Mouse (Mus musculus): ENCODE data around the gene Mfsd4b5. TPM values are rescaled to one million over a fixed set of nuclear protein-coding genes. Genes with fewer than 3 reads are reported as not detected.
"Not testable (repeated sequence)": the region's sequence is repeated elsewhere in the genome, so short reads cannot be mapped to it uniquely, and the experiment has no call there.

Mfsd4b5 gene
- total RNA-seq (2015; ENCODE audit: low replicate concordance) (not detected in 2 replicates), total RNA-seq (2017; ENCODE audit: low replicate concordance) (0.28 and 0.34 TPM in 2 replicates)

DNA sequence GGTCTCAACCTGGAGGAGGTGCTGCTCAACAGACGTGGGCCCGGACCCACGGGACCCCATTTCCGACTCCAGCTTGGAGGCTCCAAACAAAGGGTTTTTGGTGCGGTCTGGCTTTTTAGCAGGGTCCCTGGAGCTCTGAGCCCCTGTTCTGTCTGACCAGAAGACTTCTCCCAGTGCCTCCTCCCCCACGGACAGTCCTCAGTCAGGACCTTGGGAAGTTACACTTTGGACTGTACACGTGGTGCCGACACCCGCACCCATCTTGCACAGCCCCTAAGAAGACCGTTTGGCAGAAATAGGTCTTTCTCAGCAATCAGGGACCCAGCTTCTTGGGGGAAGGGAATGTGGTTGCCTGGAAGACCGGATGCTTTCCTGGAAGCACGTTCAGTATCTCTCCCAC is at the start of gene Mfsd4b5:
Mfsd4b5 (minus strand) TSS at position 181 of the 400 bp plus-strand sequence.
- no peak for ATAC-seq (replicated peaks; ENCODE audit: low FRiP score, poor library complexity, severe bottlenecking)

DNA sequence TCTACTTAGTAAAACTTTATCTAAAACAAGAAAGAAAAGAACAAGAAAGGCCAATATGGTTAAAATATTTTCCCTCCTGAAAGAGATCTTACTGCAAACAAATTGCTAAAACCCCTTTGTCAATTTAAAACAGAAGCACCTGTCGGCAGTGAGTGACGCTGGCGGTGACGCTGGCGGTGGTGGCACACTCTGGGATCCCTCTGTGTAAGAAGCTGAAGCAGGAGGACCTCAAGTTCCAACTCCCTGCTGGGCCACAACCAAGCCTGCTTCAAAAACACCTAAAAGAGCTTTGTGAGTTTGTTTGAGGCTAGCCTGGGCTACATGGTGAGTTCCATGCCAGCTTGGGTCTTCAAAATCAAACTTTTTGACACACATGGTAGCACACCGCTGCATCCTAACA is 48.5 kb upstream of the Mfsd4b5 start:
- no peak for ATAC-seq (replicated peaks; ENCODE audit: low FRiP score, poor library complexity, severe bottlenecking)

DNA sequence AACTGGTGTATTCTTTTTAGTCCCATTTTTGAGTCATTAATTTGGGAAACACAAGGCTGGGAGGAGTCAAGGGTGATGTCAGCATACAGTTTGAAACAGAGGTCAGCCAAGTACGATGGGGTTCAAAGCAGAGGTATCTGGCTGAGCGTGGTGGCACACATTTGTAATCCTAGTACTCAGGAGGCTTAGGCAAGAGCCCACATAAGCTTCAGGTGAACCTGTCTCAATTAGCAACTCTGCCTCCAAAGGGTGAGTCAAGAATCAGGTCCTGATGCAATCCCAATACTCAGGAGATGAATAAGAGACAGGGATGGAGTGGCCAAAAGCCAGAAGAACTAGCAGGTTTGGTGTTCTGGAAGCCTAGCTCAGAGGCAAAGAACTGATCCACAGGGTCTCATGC is 46.5 kb upstream of the Mfsd4b5 start:
- ATAC-seq (replicated peaks; ENCODE audit: low FRiP score, poor library complexity, severe bottlenecking): 0 out of 2 replicates have a peak, but pooled peaks have one; percentile 12

DNA sequence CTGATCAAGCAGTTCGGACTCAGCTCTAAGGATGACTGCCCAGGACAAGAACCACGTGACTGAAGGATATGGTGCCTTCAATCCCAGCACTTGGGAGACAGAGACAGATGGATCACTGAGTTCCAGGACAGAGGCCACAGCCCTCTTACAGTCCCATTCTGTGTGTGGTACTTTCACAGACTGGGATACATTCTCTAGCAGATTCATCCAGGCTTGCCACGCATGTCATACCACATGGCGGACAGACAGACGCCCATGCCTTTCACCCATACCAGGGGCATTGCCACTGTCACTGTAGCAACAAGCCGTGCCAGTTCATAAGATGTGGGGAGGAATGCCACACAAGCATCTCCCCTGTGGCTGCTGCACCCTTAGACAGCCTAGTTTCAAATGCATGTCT is 44.3 kb upstream of the Mfsd4b5 start:
- no peak for ATAC-seq (replicated peaks; ENCODE audit: low FRiP score, poor library complexity, severe bottlenecking)

DNA sequence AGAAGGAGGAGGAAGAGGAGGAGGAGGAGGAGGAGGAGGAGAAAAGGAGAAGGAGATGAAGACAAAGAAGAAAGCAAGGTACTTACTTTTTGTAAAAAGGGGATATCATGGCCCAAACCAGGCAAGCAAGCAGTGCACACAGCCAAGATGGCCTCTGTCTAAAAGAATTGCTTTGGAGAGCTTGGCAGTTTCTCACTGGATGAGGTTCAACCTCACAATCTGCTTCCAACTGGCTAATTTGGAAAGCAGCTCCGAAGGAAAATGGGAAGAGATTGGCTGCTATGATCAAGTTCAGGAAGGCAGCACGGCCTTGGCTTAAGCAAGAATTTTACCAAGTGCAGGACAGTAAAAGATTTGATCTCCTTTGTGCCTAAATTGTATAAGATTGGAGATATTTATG is 43.2 kb upstream of the Mfsd4b5 start:
- ATAC-seq (replicated peaks; ENCODE audit: low FRiP score, poor library complexity, severe bottlenecking): no peak

DNA sequence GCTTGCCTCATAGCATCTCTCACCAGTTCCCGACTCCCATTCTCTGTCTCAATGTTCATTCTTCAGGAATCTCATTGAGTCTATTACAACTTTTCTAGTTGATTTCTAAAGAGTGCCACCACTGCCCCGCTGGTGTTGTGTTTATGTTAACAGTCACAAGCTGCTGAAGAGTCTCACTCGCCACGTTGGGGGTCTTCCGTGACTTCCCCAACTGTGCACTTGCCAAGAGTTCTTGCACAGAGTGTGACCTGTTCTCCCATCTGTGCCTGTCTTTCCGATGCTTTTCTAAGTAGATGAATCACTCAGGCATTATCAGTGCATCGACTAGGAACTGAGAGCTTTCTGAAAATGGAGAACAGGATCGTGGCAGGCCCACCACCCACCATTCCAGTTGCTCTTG is 41.6 kb upstream of the Mfsd4b5 start:
- no peak for ATAC-seq (replicated peaks; ENCODE audit: low FRiP score, poor library complexity, severe bottlenecking)

DNA sequence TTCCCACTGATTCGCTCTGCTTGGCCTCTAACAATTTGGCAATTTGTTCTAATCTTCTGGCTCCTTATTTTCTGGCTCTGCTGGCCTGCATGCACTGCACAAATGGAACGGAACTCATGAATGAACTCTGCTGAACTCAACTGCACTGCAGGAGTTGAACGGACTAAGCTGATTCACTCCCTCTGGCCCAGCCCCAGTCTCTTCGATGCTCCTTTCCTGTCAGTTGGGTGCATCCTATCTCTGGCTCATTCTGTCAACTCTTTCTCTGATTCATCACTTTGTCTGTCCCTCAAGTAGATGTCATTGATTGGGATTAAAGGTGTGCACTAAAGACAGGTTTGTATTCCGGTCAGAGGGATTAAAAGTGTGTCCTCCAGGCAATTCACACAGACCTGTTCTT is 40.1 kb upstream of the Mfsd4b5 start:
- no peak for ATAC-seq (replicated peaks; ENCODE audit: low FRiP score, poor library complexity, severe bottlenecking)

DNA sequence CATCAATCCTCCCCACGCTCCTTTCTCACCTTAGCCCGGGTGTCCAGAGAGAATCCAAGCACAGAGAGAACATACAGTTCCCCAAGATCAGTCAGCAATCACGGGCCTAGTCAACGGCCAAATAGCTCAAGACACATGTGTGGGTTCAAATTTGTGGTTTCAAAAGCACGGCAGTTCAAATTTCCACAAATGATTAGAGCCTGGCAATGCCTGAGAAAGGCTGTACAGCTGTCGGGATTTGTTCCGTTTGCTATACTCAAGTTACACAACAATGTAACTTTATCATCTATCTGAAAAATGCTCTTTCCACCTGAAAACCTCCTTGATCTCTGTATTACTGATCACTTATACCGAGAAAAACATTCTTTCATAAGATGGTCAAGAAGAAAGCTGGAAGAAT is 39.1 kb upstream of the Mfsd4b5 start:
- ATAC-seq (replicated peaks; ENCODE audit: low FRiP score, poor library complexity, severe bottlenecking): no peak

DNA sequence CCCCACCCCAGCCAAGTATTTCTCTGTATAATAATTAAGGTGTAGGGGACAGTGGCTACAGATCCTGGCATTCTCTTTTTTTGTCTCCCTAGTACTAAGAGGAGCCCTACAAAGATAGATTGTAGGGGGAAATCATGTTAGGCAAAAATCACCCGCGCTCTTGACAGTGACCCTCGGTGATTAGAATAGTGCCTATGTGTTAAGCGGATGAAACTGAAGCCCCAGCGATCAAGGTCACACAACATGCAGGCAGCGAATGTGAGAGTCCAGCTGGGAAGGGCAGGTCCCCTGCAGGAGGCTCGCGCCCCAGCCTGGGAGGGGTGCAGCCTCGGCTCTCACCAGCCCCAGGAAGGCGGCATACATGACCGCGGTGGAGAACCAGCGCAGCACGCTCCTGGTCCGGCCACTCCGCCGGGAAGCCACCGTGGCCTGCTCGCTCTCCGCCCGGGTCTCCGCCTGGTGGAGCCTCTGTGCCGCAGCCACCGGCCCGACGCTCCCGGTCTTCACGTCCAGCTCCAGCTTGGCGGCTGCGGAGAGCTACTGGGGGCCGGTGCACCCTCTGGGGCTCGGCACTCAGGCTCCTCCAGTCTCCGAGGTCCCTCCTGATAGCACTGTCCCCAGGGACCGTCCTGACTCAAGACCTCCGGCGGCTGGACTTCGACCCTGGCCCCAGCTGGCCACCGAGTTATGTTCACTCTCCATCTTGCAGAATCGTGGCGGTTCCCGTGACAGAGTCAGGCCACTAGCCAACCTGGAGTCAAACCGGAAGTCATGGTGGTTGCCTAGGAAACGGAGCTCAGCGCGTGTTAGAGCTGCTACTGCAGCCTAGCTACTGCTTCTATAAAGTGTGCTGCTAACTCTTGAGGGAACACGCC is 38.3 kb upstream of the Mfsd4b5 start, which contains the start of gene Mfsd4b1:
Mfsd4b1 (minus strand) TSS at position 715 of the 875 bp plus-strand sequence.
- 0 out of 2 replicates have a peak, but pooled peaks have one; percentile 23 for ATAC-seq (replicated peaks; ENCODE audit: low FRiP score, poor library complexity, severe bottlenecking)

DNA sequence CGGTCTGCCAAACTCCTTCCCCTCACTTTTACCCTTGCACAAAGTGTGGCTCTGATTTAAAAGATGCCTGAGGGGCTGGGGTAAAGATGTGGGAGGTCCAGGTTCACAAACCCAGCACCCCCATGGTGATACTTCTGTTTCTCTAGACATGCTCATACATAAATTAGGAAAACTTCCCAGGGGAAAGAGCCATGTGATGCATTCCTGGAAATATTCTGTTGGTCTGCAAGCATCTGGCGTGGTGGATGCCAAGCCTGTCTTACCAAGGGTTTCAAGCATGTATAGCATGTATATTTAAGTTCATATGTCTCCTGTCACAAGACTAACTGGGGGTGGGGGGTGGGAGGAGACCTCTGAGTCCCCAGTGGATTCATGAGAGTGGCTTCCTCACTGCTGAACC is 34.0 kb upstream of the Mfsd4b5 start:
- no peak for ATAC-seq (replicated peaks; ENCODE audit: low FRiP score, poor library complexity, severe bottlenecking)

DNA sequence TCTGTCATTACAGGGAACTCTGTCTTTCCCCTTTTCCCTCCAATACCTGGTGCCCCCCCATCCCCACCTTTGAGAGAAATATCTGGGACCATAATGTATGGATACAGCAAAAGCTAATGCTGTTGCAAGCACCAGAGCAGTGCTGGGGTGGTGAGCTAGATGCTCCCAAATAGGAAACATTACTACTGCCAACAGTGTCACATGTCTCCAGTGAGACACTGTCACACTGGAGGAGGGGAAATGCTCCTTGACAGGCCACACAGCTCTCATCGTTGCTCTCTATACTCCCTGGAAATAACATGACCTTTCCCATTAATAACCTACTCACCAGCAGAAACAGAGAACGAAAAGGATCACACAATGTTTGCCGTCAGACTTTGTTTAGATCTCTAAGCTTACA is 33.0 kb upstream of the Mfsd4b5 start:
- ATAC-seq (replicated peaks; ENCODE audit: low FRiP score, poor library complexity, severe bottlenecking): no peak

DNA sequence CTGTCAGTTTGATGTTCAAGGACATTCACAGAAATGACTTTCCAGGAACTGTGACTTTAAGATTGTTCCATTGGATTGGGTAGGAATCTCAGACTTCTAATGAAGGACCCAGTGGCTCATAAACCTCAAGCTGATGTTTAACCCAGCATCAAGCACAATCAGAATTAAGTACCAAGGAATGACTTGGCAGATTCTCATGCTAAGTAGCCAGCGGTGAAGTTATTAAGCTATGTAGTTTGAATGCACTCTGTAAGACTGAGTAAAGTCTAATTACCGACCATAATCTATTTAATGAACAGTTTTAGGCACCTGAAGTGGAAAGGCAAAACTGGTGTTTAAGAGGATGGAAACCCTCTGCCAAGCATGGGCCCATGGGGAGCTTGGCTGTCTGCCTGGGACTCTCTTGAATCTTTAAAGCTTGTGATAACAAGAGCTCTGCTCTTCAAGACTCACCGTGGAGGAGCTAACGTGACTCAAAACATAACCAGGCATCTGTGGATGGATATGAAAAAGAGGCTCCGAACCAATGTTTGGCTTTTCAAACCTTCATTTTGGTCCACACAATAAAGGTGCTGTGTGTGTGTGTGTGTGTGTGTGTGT is 31.9 kb upstream of the Mfsd4b5 start:
- ATAC-seq (replicated peaks; ENCODE audit: low FRiP score, poor library complexity, severe bottlenecking): no peak

DNA sequence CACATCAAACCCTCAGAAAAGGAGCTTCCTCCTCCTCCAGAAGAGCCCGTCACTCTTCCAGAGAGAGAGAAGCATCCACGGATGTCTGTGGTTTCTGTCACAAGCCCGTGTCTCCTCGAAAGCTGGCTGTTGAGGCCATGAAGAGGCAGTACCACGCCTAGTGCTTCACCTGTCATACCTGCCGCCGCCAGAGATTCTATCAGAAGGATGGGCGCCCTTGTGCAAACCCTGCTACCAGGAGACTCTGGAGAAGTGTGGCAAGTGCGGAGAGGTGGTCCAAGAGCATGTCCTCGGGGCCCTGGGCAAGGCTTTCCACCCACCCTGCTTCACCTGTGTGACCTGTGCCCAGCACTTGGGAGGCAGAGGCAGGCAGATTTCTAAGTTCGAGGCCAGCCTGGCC is 23.1 kb upstream of the Mfsd4b5 start:
- ATAC-seq (replicated peaks; ENCODE audit: low FRiP score, poor library complexity, severe bottlenecking): no peak

DNA sequence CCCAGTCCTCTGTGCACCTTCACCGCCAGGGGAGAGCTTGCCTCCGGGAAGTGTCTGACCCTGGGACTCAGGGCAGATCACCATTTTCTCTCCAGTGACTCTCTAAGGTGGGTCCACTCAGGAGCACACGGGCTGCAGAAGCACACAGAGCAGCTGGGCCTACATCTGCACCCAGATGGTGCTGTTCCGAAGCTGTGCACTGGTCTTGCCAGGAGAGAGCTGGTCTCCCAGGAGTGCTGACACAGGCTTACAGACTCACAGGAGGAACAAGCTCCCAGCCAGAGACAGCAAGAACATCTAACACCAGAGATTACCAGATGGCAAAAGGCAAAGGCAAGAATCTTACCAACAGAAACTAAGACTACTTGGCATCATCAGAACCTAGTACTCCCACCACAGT is 22.4 kb upstream of the Mfsd4b5 start:
- not testable (repeated sequence) for ATAC-seq (replicated peaks; ENCODE audit: low FRiP score, poor library complexity, severe bottlenecking)

DNA sequence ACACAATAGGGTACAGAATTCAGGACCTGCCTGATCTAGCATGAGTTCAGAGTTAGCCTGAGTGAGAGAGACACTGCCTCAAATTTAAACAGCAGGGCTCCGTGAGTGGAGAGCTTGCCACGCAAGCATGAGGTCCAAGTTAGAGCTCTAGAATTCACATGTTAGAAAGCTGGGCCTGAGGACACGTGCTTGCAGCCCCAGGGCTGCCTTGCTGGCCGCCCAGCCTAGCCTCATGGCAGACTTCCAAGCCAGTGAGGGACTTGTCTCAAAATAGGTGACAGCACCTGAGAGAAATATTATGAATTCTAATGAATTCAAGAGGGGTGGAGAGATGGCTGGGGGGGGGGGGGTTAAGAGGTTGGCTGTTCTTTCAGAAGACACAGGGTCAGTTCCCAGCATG is 21.5 kb upstream of the Mfsd4b5 start:
- ATAC-seq (replicated peaks; ENCODE audit: low FRiP score, poor library complexity, severe bottlenecking): no peak

DNA sequence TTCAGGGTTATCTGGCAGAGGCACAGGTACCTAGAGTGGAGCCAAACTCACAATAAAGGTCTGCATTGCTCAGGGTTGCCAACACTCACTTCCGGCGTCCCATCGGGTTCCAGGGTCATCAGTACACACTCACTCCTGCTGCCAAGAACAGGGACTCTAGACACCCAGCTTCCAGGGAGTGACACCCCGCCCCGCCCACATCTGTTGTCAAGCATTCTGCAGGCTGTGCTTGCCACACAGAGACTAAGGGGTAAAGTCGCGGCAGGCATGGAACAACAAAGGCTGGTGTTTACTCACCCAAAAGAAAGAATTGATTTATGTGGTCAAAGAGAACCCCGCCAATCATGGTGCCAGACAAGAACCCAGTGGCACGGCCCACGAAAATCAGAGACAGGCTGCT is 20.5 kb upstream of the Mfsd4b5 start:
- ATAC-seq (replicated peaks; ENCODE audit: low FRiP score, poor library complexity, severe bottlenecking): no peak

DNA sequence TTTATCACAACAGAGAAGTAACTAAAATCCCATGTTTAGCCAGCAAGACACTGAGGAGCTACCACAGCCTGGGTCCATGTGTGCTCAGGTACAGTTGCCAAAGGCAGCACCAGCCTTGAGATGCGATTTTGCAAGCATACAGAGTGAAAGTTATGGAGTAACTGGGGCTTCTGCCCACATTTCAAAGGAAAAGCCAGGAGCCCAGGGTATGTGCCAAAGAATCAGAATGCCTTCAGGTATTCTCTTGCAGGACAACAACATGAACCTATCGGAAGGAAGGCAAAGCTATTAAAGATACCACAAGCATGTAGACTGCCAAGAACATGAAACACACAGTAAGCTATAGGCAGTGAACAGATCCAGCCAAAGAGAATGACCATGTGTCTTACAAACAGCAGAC is 14.3 kb upstream of the Mfsd4b5 start:
- ATAC-seq (replicated peaks; ENCODE audit: low FRiP score, poor library complexity, severe bottlenecking): no peak

DNA sequence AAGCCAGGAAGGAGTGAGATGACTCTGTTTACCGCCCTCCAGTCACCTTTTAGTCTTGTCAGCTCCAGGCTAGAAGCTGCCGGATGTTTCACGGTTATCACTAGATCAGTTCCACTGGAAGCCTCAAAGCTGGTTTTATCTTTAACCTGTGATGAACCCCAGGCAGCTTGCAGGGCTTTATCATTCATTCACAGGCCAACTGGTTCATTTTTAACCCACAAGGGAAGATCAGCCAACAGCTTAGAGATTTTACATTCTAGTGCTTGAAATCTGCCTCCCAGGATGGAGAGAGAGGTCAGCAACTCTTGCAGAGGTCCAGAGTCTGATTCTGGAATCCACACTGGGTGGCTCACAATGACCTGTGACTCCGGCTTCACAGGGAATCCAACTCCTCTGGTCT is 4.7 kb upstream of the Mfsd4b5 start:
- ATAC-seq (replicated peaks; ENCODE audit: low FRiP score, poor library complexity, severe bottlenecking): no peak

DNA sequence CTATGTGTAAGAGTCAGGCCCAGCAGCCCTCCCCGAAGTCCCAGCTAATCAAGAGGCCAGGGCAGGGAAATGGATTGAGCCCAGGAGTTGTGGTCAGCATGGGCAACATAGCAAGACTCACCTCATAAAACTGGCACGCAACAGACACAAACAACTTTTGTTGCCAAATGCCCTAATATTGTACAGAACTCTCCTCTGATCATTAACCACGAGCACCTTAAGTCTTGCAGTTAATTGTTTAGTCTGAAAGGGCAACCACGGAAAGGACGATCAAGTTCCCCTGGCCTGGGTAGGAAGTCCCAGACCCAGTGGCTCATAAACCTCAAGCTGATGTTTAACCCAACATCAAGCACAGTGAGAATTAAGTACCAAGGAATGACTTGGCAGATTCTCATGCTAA is 3.8 kb downstream of the Mfsd4b5 start:
- ATAC-seq (replicated peaks; ENCODE audit: low FRiP score, poor library complexity, severe bottlenecking): no peak

DNA sequence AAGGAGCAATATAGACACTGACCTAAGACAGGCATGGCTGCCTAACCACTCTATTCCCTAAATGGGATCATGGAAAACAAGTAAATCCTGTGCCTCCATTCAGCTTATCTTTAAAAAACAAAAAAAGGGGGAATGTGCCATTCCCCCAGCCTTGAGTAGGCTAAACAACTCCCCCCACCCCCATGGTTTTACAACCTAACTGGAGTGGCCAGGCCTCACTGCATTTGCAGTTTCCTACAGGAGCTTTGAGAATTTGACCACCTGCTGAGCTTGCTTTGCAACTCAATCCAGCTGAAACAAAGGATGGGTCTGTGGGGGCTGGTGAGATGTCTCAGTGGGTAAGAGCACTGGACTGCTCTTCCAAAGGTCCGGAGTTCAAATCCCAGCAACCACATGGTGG is 8.2 kb downstream of the Mfsd4b5 start:
- ATAC-seq (replicated peaks; ENCODE audit: low FRiP score, poor library complexity, severe bottlenecking): no peak

DNA sequence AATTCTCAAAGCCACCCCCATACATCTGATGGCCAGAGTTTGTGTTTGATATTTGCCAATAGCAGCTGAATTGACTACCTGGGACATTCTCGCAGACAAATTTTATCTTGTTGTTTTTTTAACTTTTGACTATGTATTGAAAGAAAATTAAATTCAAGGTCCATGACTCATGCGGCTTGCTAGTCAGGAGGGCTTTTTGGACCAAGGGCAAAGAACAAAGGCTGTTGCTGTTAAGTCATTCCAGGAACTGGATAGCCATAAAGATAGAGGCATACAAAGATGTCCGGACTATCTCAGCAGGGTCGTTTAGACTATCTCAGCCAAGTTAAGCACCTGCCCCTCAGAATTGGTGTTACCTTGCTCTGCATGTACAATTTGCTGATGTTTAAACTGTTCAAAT is 9.1 kb downstream of the Mfsd4b5 start:
- no peak for ATAC-seq (replicated peaks; ENCODE audit: low FRiP score, poor library complexity, severe bottlenecking)
